Mouse (Mus musculus): ENCODE measurements at regions not wholly inside any gene's neighbourhood (a gene's known extent, or its start where the extent isn't known, plus 50 kb on each side); places are given as distances from the start of the nearest gene placed in this dataset.

DNA sequence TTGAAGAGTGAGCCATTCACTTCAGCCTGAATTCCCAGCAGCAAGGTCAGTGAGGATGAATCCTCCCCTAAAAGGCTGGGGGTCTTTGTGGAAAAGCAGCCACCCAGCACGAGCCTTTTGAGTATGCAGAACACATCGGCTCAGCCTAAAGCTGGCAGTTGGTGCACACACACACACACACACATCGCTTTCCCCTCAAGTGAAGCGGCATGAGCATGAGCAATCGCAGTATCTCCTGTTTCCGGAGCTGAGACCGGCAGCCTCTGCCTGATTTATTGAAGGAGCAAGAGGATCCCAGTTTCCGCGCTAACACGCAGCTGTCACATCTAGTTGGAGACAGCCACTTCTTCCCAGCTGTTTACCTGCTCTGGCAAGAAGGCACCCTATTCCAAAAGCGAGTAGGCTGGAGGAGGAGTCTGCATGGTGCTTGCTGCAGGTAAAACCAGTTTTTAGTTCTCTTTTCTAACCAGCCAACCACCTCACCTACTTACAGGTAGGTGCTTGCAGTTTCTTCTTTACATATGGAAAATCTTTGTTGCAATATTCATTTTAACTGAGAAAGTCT, 962.9 kb downstream of the Fam181b start:
- no peak overlapping the region for H3K27ac ChIP-seq (ENCODE audit: insufficient read depth, low read depth)
- no peak overlapping the region for H3K4me2 ChIP-seq (ENCODE audit: insufficient read depth, low read depth, poor library complexity, severe bottlenecking)
- TF ChIP-seq RAD21 (IDR thresholded peaks at IDR 0.05; ENCODE audit: low read depth, low read length), result no peak
- TF ChIP-seq ETS1 (conservative IDR thresholded peaks at IDR 0.05; ENCODE audit: low read depth, low read length), result no peak
- TF ChIP-seq POLR2A (IDR thresholded peaks at IDR 0.05; ENCODE audit: low read depth, low read length), result no peak
- TF ChIP-seq CTCF (conservative IDR thresholded peaks at IDR 0.05 in 1 of 2, IDR thresholded peaks at IDR 0.05 in 1 of 2; ENCODE audit: low read depth in 2 of 2, low read length in 2 of 2), result no peak
- TF ChIP-seq ELF1 (IDR thresholded peaks at IDR 0.05; ENCODE audit: low read depth, low read length), result no peak
- no peak for TF ChIP-seq MAFK (IDR thresholded peaks at IDR 0.05; ENCODE audit: insufficient replicate concordance, low read length)
- no peak for TF ChIP-seq MEF2A (IDR thresholded peaks at IDR 0.05; ENCODE audit: borderline replicate concordance, low read depth, low read length)
- TF ChIP-seq JUND (conservative IDR thresholded peaks at IDR 0.05; ENCODE audit: low read depth, low read length), result no peak
- no peak for TF ChIP-seq E2F4 (IDR thresholded peaks at IDR 0.05; ENCODE audit: insufficient replicate concordance, low read depth, low read length)
- TF ChIP-seq CHD2 (IDR thresholded peaks at IDR 0.05; ENCODE audit: low read length), result no peak
- TF ChIP-seq SIN3A (IDR thresholded peaks at IDR 0.05; ENCODE audit: low read length), result no peak
- no peak for TF ChIP-seq RCOR1 (conservative IDR thresholded peaks at IDR 0.05; ENCODE audit: low read depth, low read length)
- TF ChIP-seq GABPA (IDR thresholded peaks at IDR 0.05; ENCODE audit: insufficient replicate concordance, low read depth, low read length), result no peak
- no peak for TF ChIP-seq IRF4 (IDR thresholded peaks at IDR 0.05; ENCODE audit: low read depth, low read length)
- TF ChIP-seq NELFE (IDR thresholded peaks at IDR 0.05; ENCODE audit: low read depth, low read length), result no peak
- DNase-seq (ENCODE audit: extremely low read depth), result no peak
- no peaks in the 10 kb centered on the region for H3K27me3 ChIP-seq (replicated peaks)
- in situ Hi-C loops (cut with MboI; ENCODE audit: low pct_ligation_motif_present, low pct_unique_long_range_greater_than_20kb, low sequenced_read_pairs), result no loop called here
- no peaks in the 10 kb centered on the region for H3K4me1 ChIP-seq (ENCODE audit: control insufficient read depth in 1 of 2, insufficient read depth in 2 of 2)
- H3K9me3 ChIP-seq (replicated peaks; ENCODE audit: low read length), result peaks cover 24% of the 10 kb centered on the region
- no peaks in the 10 kb centered on the region for H3K36me3 ChIP-seq (replicated peaks in 1 of 2; ENCODE audit: control insufficient read depth in 1 of 2, insufficient read depth in 1 of 2, low read length in 1 of 2)
- no peaks in the 10 kb centered on the region for H3K79me2 ChIP-seq (replicated peaks; ENCODE audit: control insufficient read depth, extremely low read depth, insufficient read depth, poor library complexity, severe bottlenecking)
- dilution Hi-C loops (cut with MboI; ENCODE audit: extremely low pct_ligation_motif_present, extremely low pct_unique_long_range_greater_than_20kb, low sequenced_read_pairs), result no loop called here
- H3K4me3 ChIP-seq (replicated peaks in 1 of 3; ENCODE audit: low read depth in 2 of 3, low read length in 2 of 3, poor library complexity in 1 of 3), result no peak overlapping the region
- no peak overlapping the region for H3K9ac ChIP-seq (ENCODE audit: insufficient read depth, low read depth)

DNA sequence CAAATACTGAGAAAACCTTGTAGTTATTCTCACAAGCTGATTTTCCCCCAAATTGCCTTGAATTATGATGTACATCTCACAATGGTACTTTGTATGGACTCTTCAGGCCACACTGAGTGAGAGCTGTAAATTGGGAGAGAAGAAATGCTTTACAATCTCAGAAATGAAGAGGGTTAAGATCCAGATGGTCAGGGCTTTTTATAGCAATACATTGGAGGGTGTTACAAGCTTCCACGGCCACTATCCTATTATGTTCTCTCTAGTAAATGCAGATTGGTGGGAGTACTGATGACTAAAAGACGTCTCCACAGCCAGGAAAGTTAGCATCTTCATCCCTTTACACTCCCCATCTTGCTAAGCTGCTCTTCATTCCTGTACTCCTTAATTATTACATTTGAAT, 965.8 kb downstream of the Fam181b start:
- Histone ChIP-seq H3K79me2 (replicated peaks; ENCODE audit: control insufficient read depth, extremely low read depth, insufficient read depth, poor library complexity, severe bottlenecking) (no peaks in the 10 kb centered on the region), H3K9me3 (replicated peaks; ENCODE audit: low read length) (peaks cover 28% of the 10 kb centered on the region), H3K9ac (ENCODE audit: insufficient read depth, low read depth) (no peak overlapping the region), H3K4me1 (ENCODE audit: control insufficient read depth in 1 of 2, insufficient read depth in 2 of 2) (no peaks in the 10 kb centered on the region), H3K4me2 (ENCODE audit: insufficient read depth, low read depth, poor library complexity, severe bottlenecking) (no peak overlapping the region), H3K27ac (ENCODE audit: insufficient read depth, low read depth) (no peak overlapping the region), H3K27me3 (replicated peaks) (no peaks in the 10 kb centered on the region), H3K4me3 (replicated peaks in 1 of 3; ENCODE audit: low read depth in 2 of 3, low read length in 2 of 3, poor library complexity in 1 of 3) (no peak overlapping the region), H3K36me3 (replicated peaks in 1 of 2; ENCODE audit: control insufficient read depth in 1 of 2, insufficient read depth in 1 of 2, low read length in 1 of 2) (no peaks in the 10 kb centered on the region)
- no peak for TF ChIP-seq GABPA (IDR thresholded peaks at IDR 0.05; ENCODE audit: insufficient replicate concordance, low read depth, low read length)
- no peak for TF ChIP-seq SMC3 (IDR thresholded peaks at IDR 0.05; ENCODE audit: low read depth, low read length)
- no peak for TF ChIP-seq MAFK (IDR thresholded peaks at IDR 0.05; ENCODE audit: insufficient replicate concordance, low read length)
- no peak for TF ChIP-seq POLR2AphosphoS2 (IDR thresholded peaks at IDR 0.05; ENCODE audit: low read depth, low read length)
- no peak for TF ChIP-seq CHD1 (IDR thresholded peaks at IDR 0.05; ENCODE audit: low read depth, low read length)
- no peak for TF ChIP-seq BHLHE40 (IDR thresholded peaks at IDR 0.05; ENCODE audit: low read depth, low read length)
- TF ChIP-seq JUND (conservative IDR thresholded peaks at IDR 0.05; ENCODE audit: low read depth, low read length), result no peak
- TF ChIP-seq NELFE (IDR thresholded peaks at IDR 0.05; ENCODE audit: low read depth, low read length), result no peak
- TF ChIP-seq MAX (IDR thresholded peaks at IDR 0.05; ENCODE audit: low read length), result no peak
- no peak for TF ChIP-seq ZC3H11A (IDR thresholded peaks at IDR 0.05; ENCODE audit: low read depth, low read length)
- TF ChIP-seq UBTF (IDR thresholded peaks at IDR 0.05; ENCODE audit: low read depth, low read length), result no peak
- TF ChIP-seq KAT2A (IDR thresholded peaks at IDR 0.05; ENCODE audit: insufficient replicate concordance, low read length), result no peak
- TF ChIP-seq CTCF (conservative IDR thresholded peaks at IDR 0.05 in 1 of 2, IDR thresholded peaks at IDR 0.05 in 1 of 2; ENCODE audit: low read depth in 2 of 2, low read length in 2 of 2), result no peak
- TF ChIP-seq ETS1 (conservative IDR thresholded peaks at IDR 0.05; ENCODE audit: low read depth, low read length), result no peak
- in situ Hi-C loops (cut with MboI; ENCODE audit: low pct_ligation_motif_present, low pct_unique_long_range_greater_than_20kb, low sequenced_read_pairs) (no loop called here), dilution Hi-C loops (cut with MboI; ENCODE audit: extremely low pct_ligation_motif_present, extremely low pct_unique_long_range_greater_than_20kb, low sequenced_read_pairs) (no loop called here)
- DNase-seq (ENCODE audit: extremely low read depth), result no peak

Data from CH12.LX (cell line).